8 mouse cellular contexts compared by ENCODE assay signal in the genomic region with DNA sequence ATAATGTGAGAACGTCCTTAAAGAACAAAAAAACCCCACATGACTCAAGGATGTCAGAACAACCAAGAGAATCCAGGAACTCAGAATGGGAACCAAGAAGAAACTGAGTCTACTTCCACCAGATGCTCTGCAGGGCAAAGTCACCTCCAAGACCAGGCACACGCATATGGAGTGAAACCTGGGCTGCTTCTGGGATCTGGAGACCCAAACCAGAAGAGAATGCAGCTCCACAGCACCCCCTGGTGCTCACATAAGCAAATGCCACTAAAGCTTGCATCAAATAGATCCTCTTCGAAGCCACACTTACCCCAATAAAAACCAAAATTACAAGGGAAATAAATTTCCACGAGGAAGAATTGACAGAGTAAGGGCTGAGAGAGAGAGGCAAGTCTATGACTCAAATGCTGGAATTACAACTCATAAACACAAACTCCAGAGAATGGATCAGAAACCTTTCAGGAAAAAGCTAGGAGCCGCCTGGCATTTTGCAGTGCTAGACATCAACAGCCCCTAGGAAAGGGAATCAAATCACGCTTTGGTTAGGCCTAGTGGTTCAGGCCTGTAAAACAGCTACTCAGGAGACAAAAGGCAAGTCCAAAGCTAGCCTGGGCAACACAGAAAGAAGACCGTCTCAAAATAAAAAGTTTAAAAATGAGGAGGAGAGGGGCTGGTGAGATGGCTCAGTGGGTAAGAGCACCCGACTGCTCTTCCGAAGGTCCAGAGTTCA. TPM values are rescaled to one million over a fixed set of nuclear protein-coding genes. Genes with fewer than 3 reads are reported as not detected.
DNase-seq lines count a peak whose midpoint lies in the region; ATAC-seq and TF ChIP-seq lines count a peak whose summit lies in the region.
"Had no signal": no experiment of that assay in that cellular context is flagged by ENCODE, and none has a peak within 500 bp of the region (broad histone marks: within the 10 kb centered on the region; RNA-seq: fewer than 3 reads in every experiment).

No protein-coding gene starts in this region.

- H3K4me1 ChIP-seq in ES-Bruce4 (ENCODE audit: control insufficient read depth, insufficient read depth, low read length), result no peaks in the 10 kb centered on the region
- H3K4me1 ChIP-seq in heart, embryonic 14.5 days (ENCODE audit: control insufficient read depth in 2 of 2, insufficient read depth in 2 of 2, low read length in 2 of 2), result peaks cover 2 to 5% of the 10 kb centered on the region in 2 experiments; a peak in 3 of 4 replicates
- no peaks in the 10 kb centered on the region for H3K4me1 ChIP-seq in lung, embryonic 14.5 days (ENCODE audit: insufficient read depth)

- WGBS in heart, embryonic 14.5 days, result 66% methylated on average over 9 of the region's 9 CpGs
- WGBS in lung, embryonic 14.5 days, result 70% methylated on average over 9 of the region's 9 CpGs

- TF ChIP-seq POLR2A in ES-Bruce4 (IDR thresholded peaks at IDR 0.05; ENCODE audit: insufficient read depth, low read length), result no peak

- peaks cover 54% of the 10 kb centered on the region for H3K36me3 ChIP-seq in ES-Bruce4 (ENCODE audit: control insufficient read depth, insufficient read depth, low read length, poor library complexity, severe bottlenecking)
- H3K36me3 ChIP-seq in heart, embryonic 14.5 days (ENCODE audit: control insufficient read depth, insufficient read depth, low read length), result peaks cover 90% of the 10 kb centered on the region
- peaks cover 92% of the 10 kb centered on the region for H3K36me3 ChIP-seq in lung, embryonic 14.5 days (ENCODE audit: insufficient read depth)

- H3K27ac ChIP-seq in ES-Bruce4 (ENCODE audit: insufficient read depth, low read length), result peak overlapping the region; percentile 74
- H3K27ac ChIP-seq in heart, embryonic 14.5 days (replicated peaks in 1 of 2; ENCODE audit: control insufficient read depth in 1 of 2, insufficient read depth in 1 of 2, low read depth in 2 of 2, low read length in 2 of 2), result peak overlapping the region; percentile 43 to 48; a peak in 2 of 4 replicates
- no peak overlapping the region for H3K27ac ChIP-seq in lung, embryonic 14.5 days (ENCODE audit: low read depth)
- H3K27ac ChIP-seq: liver, embryonic 15.5 days had no signal

- DNase-seq in T-cell, adult 2 months (ENCODE audit: low spot score), result peak; percentile 46
- peak; percentile 60 to 65 for DNase-seq in cerebellum, postnatal 36 days
- peak; percentile 49 to 82 for DNase-seq in kidney, postnatal 36 days
- DNase-seq in lung, embryonic 14.5 days, result peak; percentile 86
- DNase-seq in right cerebral cortex, postnatal 4 days, result peak; percentile 69

- peak; percentile 63 for TF ChIP-seq CTCF in ES-Bruce4 (IDR thresholded peaks at IDR 0.05; ENCODE audit: low read depth, low read length)
- TF ChIP-seq CTCF in lung, embryonic 14.5 days (IDR thresholded peaks at IDR 0.05; ENCODE audit: low read depth), result peak; percentile 77

- ATAC-seq in heart, embryonic 14.5 days (ENCODE audit: insufficient number of reproducible peaks, insufficient read depth, low FRiP score, low read depth), result no peak
- ATAC-seq in lung, embryonic 14.5 days (ENCODE audit: insufficient read depth), result no peak

- TF ChIP-seq EP300 in ES-Bruce4 (IDR thresholded peaks at IDR 0.05; ENCODE audit: insufficient read depth, low read depth, low read length), result no peak

- H3K4me3 ChIP-seq in ES-Bruce4 (ENCODE audit: low read depth, low read length), result no peak overlapping the region
- H3K4me3 ChIP-seq in heart, embryonic 14.5 days (ENCODE audit: control insufficient read depth in 1 of 2, insufficient read depth in 1 of 2, low read depth in 1 of 2, low read length in 2 of 2), result no peak overlapping the region
- no peak overlapping the region for H3K4me3 ChIP-seq in lung, embryonic 14.5 days (ENCODE audit: low read depth, low read length)
- H3K4me3 ChIP-seq: liver, embryonic 15.5 days had no signal

- no peaks in the 10 kb centered on the region for H3K9me3 ChIP-seq in ES-Bruce4 (replicated peaks; ENCODE audit: control insufficient read depth, insufficient read depth, low read length, poor library complexity, severe bottlenecking)
- H3K9me3 ChIP-seq in heart, embryonic 14.5 days (ENCODE audit: control insufficient read depth, low read length), result no peaks in the 10 kb centered on the region
- no peaks in the 10 kb centered on the region for H3K9me3 ChIP-seq in lung, embryonic 14.5 days (ENCODE audit: low read depth, low read length)
- H3K9me3 ChIP-seq: liver, embryonic 15.5 days had no signal

- no peak overlapping the region for H3K4me2 ChIP-seq in heart, embryonic 14.5 days (ENCODE audit: low read length)
- no peak overlapping the region for H3K4me2 ChIP-seq in lung, embryonic 14.5 days
- H3K4me2 ChIP-seq: liver, embryonic 15.5 days had no signal

- H3K9ac ChIP-seq in ES-Bruce4 (ENCODE audit: low read depth, poor library complexity, severe bottlenecking), result no peak overlapping the region
- no peak overlapping the region for H3K9ac ChIP-seq in heart, embryonic 14.5 days (ENCODE audit: low read length)
- no peak overlapping the region for H3K9ac ChIP-seq in lung, embryonic 14.5 days
- H3K9ac ChIP-seq: liver, embryonic 15.5 days had no signal

- H3K27me3 ChIP-seq in ES-Bruce4 (ENCODE audit: control insufficient read depth, insufficient read depth, low read length, poor library complexity, severe bottlenecking), result no peaks in the 10 kb centered on the region
- no peaks in the 10 kb centered on the region for H3K27me3 ChIP-seq in heart, embryonic 14.5 days (ENCODE audit: control insufficient read depth, insufficient read depth, low read length)
- no peaks in the 10 kb centered on the region for H3K27me3 ChIP-seq in lung, embryonic 14.5 days (ENCODE audit: insufficient read depth, low read length)
- H3K27me3 ChIP-seq: liver, embryonic 15.5 days had no signal

RNA-seq across cellular contexts. Expression of a gene that starts 13.8 kb away (rescaled TPM):
- 66.9 and 77.2 TPM in 2 replicates for polyA plus RNA-seq in ES-Bruce4 (2011; ENCODE audit: insufficient read depth, insufficient read length, low read depth, missing spikeins)
- 35.6 and 37.2 TPM in 2 replicates for polyA plus RNA-seq in heart, embryonic 14.5 days (2014; fragmentation: Nextera tagmentation; extraction: Ambion mirVana)
- polyA plus RNA-seq in lung, embryonic 14.5 days (2014; fragmentation: Nextera tagmentation; extraction: Ambion mirVana), result 42.1 and 51.4 TPM in 2 replicates

RNA-seq across cellular contexts. Expression of a gene that starts 18.7 kb away (rescaled TPM):
- not detected in 2 replicates for polyA plus RNA-seq in ES-Bruce4 (2011; ENCODE audit: insufficient read depth, insufficient read length, low read depth, missing spikeins)
- polyA plus RNA-seq in heart, embryonic 14.5 days (2014; fragmentation: Nextera tagmentation; extraction: Ambion mirVana), result not detected in 2 replicates
- polyA plus RNA-seq in lung, embryonic 14.5 days (2014; fragmentation: Nextera tagmentation; extraction: Ambion mirVana), result not detected in 2 replicates
- polyA plus RNA-seq: liver, embryonic 15.5 days had no signal

RNA-seq across cellular contexts. Expression of a gene that starts 29.6 kb away (rescaled TPM):
- polyA plus RNA-seq in ES-Bruce4 (2011; ENCODE audit: insufficient read depth, insufficient read length, low read depth, missing spikeins), result 0.93 and 1.0 TPM in 2 replicates
- 0.23 TPM in 1 of 2 replicates, not detected in the other for polyA plus RNA-seq in heart, embryonic 14.5 days (2014; fragmentation: Nextera tagmentation; extraction: Ambion mirVana)
- 0.18 TPM in 1 of 2 replicates, not detected in the other for polyA plus RNA-seq in lung, embryonic 14.5 days (2014; fragmentation: Nextera tagmentation; extraction: Ambion mirVana)

RNA-seq across cellular contexts. Expression of a gene that starts 34.1 kb away (rescaled TPM):
- 5.8 and 6.1 TPM in 2 replicates for polyA plus RNA-seq in ES-Bruce4 (2011; ENCODE audit: insufficient read depth, insufficient read length, low read depth, missing spikeins)
- polyA plus RNA-seq in heart, embryonic 14.5 days (2014; fragmentation: Nextera tagmentation; extraction: Ambion mirVana), result 24.9 and 26.0 TPM in 2 replicates
- 10.9 and 11.2 TPM in 2 replicates for polyA plus RNA-seq in lung, embryonic 14.5 days (2014; fragmentation: Nextera tagmentation; extraction: Ambion mirVana)

RNA-seq across cellular contexts. Expression of a gene that starts 34.2 kb away (rescaled TPM):
- 15.0 and 16.1 TPM in 2 replicates for polyA plus RNA-seq in ES-Bruce4 (2011; ENCODE audit: insufficient read depth, insufficient read length, low read depth, missing spikeins)
- 19.5 and 20.2 TPM in 2 replicates for polyA plus RNA-seq in heart, embryonic 14.5 days (2014; fragmentation: Nextera tagmentation; extraction: Ambion mirVana)
- polyA plus RNA-seq in lung, embryonic 14.5 days (2014; fragmentation: Nextera tagmentation; extraction: Ambion mirVana), result 32.2 and 34.6 TPM in 2 replicates
